Mouse (Mus musculus): ENCODE data around the gene Olfr656.

Olfr656 gene

DNA sequence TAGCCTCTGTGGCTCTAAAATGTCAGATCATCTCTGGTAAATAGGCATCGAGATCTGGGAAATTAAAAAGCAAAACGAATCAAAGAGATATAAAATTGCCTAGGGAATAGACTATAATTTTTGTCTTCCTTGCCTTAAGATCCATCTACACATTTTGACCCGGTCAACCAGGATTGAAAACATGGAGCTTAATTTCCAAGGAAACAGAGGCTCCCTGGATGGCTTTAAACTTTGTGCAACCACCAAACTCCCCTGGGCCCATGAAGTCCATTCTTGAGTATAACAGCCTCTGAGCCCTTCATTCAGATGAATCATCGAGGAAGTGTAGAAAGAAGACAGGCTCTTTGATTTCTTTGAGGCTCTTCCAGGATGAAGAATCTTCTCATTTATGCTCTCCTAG is at the start of gene Olfr656:
TSS of gene Olfr656 (plus strand) at position 301 of the 400 bp plus-strand sequence.
- POLR2A ChIA-PET = no interaction called here
- CTCF ChIA-PET = no interaction called here

DNA sequence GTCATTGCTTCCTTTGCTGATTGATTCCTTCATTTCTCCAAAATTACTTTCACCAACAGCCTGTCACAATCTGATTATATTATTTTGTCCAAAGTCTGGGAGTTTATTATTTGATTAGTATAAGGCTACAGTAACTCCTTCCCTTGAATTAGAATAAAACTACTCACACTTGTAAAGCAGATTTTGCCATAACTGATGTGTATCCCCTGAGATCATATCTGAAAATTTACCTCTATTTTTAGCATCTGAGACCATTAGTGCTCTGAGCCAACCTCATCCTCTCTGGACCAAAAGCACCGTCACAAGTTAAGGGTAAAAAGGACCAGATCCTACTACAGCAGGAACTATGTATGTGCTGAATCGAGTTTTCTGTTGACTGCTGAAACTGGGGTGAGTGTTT is 36.7 kb upstream of the Olfr656 start, which contains the start of gene Olfr653:
TSS of gene Olfr653 (plus strand) at position 301 of the 400 bp plus-strand sequence.
- POLR2A ChIA-PET = no interaction called here
- CTCF ChIA-PET = no interaction called here

DNA sequence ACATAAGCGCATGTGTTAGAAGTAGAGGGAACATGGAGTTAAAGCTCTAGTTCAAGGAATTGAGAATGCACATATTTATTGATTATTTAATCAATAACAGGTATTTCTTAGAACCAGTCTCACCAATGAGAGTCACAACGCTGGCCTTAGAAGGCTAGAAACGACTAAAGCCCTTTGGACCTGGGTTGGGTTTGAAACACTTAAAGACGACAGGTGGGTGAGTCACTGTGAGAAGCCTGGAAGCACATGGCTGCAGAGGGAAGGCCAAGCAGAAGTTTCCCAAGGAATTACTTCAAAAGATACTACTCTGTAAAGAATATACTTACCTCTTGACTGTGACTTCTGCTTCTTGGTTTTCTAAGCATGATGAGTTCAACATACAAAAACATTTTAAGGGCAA is 32.9 kb upstream of the Olfr656 start:
- POLR2A ChIA-PET = no interaction called here
- CTCF ChIA-PET = no interaction called here

DNA sequence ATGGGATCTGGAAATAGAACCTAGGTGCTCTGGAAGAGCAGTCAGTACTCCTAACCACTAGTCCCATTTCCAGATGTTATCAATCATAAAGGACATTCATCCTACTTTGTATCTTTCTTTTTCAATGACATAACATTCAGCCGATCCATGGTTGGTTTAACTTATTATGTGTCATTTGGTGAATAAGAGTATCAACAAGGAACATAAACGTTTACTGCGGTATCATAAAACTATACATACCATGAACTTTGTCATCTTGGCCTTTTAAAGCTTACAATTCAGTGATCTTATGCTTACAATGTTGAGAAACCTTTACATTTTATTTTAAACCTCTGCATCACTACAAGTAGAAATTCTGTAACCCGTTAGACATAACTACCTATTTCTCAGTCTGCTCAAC is 32.3 kb upstream of the Olfr656 start:
- CTCF ChIA-PET = no interaction called here
- POLR2A ChIA-PET = no interaction called here

DNA sequence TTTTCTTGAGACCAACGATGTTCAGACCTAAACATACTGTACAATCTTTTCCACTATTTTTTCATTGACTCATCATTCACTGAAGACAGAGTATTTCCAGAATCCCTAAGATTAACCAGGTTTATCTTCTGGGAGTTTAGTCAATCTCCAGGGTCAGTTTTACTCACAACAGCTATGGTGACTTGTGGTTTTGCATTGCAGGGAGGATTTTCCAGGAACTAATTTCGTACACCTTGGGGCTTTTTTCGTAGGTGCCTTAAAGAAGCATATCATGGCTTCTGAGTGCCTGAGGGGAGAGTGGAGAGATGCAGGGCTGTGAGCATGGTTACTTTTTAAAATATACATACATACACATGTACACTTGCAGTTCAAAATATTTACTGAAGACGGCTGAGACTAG is 27.0 kb upstream of the Olfr656 start, which contains the start of gene Olfr654:
TSS of gene Olfr654 (plus strand) at position 301 of the 400 bp plus-strand sequence.
- CTCF ChIA-PET = no interaction called here
- POLR2A ChIA-PET = no interaction called here

DNA sequence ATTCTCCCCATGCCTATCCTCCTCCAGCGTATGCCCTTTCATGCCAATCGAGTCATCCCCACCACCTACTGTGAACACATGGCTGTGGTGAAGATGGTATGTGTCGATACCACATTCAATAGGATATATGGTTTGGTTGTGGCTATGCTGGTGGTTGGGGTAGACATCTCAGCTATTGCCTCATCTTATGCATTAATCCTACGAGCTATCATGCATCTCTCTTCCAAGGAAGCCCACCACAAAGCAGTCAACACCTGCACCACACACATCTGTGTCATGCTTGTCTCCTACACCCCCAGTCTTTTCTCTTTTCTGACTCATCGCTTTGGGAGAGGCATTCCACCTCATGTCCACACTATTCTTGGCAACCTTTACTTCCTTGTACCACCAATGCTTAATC is 25.5 kb upstream of the Olfr656 start:
- CTCF ChIA-PET = no interaction called here
- POLR2A ChIA-PET = interaction anchor here in 1 of 4 experiments (0.9 kb wide), 1 partner anchor 812 kb away, joined by 7 read pairs; the partner anchor contains the start of gene Fam160a2

DNA sequence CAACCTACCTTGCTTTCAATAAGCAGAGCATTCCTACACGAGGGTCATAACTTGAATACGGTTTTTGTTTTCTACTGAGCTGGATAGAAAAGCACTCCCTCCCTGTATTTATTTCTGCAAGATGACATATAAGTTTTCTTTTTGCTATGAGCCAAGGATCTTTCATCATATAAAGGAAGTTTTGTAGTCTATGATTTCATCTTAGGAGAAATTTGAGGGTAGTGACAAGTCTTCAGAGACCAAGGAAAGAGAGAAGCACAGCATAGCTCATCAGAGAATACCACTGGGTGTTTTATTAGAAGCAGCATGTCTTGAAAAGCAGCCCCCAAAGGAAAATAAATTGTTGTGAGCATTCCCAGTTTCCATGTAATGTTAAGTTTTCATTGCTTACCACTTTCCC is 12.1 kb upstream of the Olfr656 start, which contains the start of gene Olfr655:
TSS of gene Olfr655 (minus strand) at position 101 of the 400 bp plus-strand sequence.
- POLR2A ChIA-PET = no interaction called here
- CTCF ChIA-PET = no interaction called here

DNA sequence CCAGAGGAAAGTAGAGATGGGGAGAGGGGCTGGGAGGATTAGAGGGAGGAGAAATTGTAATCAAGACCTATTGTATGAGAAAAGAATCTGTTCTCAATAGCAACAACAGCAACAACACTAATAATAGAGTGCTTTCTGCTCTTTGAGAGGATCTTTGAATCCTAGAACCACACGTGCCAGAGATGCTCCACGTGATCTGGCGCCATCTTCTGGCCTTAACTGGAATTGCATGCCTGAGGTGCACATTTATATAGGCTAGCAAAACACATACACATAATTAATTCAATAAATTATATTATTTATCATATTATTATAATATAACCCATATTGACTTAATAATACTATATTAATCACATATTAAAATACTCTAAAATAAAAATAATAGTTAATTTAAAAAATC is 10.6 kb upstream of the Olfr656 start:
- POLR2A ChIA-PET = no interaction called here

DNA sequence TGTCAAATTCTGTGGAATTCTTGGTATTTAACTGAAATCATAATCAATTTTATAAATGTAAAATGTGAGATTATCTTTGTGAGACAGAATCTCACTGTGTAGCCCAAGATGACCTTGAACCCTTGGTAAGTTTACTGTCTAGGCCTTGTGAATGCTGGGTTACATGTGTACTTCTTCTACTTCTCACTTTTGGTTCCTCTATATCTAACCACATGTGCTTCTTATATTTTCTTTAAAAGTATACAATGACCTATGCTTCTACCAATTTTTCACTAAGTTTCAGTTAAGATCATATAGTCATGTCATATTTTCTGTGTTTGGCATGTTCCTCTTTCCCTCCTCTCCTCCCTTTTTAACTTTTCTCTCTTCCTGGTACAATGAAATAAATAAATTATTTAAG is 9.0 kb upstream of the Olfr656 start:
- CTCF ChIA-PET = no interaction called here
- POLR2A ChIA-PET = no interaction called here

More for the DNA sequence above, 10.6 kb upstream of the Olfr656 start:
- CTCF ChIA-PET = interaction anchor here in 1 of 4 experiments (0.6 kb wide), 1 partner anchor 519 kb away, joined by 4 read pairs; no protein-coding TSS in a partner anchor

DNA sequence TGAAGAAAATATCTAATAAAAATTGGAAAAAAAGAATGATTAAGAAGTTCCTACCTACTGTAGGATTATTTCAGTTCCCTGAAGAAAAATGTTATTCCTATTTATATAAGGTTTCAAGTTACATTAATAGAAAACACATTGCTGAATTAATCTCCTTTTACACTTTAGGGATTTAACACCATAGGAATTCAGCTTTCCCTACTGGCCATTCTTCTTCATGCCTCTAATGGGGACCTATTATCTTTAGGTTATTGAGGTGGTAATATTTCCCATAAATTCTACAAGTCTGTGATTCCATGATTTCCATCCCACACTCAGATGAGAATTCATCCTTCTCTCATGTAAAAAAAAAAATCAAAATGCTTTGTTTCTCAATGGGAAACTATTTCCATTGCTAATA is 10.7 kb downstream of the Olfr656 start, which contains the start of gene Olfr657:
TSS of gene Olfr657 (plus strand) at position 301 of the 400 bp plus-strand sequence.
- ChIA-PET CTCF (no interaction called here), POLR2A (no interaction called here)

DNA sequence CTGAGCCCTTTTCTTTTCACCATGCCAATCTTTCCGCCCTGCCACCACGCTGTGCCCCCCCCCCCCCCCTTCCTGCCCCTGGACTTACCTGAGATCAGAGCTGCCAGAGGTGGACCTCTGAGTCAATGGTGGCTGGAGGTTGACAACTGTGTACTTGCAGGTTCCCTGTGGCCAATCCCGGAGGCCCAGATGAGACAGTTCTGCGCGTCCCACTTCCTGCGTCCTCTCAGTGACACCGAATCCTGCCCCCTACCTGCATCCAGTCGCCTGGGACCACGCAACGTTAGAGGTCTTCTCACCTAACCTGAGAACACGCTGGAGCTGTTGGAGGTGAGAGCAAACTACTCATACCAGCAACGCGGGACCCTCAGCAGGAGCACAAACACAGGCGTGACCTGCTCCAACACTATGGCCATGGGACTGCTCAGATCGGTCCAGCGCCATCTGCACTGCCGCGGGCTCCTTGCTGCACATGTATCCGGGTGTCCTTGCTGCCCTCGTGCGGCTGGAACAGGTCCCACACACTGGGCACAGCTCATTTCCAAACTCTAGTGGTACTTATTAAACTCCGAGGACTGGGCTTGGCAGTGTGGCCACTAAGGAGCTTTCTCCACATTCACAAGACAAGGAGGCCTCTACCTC is 33.2 kb downstream of the Olfr656 start, which contains the start of gene Olfr658:
TSS of gene Olfr658 (minus strand) at position 465 of the 642 bp plus-strand sequence.
- ChIA-PET POLR2A (interaction anchor here in 1 of 4 experiments (1.0 kb wide), 1 partner anchor 24 kb away, joined by 4 read pairs; no protein-coding TSS in a partner anchor), CTCF (interaction anchor here in 1 of 4 experiments (0.6 kb wide), 1 partner anchor 385 kb away, joined by 13 read pairs; no protein-coding TSS in a partner anchor)

DNA sequence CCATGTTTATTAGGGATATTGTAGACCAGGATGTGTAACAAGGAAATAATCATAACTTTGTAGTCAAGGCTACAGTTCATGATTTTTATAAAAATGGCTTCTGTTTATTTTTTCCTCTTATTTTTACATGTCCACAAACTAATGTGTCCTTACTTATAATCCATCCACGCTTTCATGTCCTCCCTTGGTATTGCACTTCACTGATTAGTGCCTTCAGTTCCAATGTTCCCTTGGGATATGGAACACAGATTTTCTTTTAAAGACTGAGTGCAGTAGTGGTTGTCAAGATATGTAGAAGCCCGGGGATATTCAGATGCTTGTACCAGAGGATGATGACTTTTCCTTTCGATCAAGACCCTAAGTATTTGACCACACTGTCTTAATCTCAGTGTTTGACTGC is 52.7 kb downstream of the Olfr656 start, which contains the start of gene Olfr659:
TSS of gene Olfr659 (plus strand) at position 301 of the 400 bp plus-strand sequence.
- ChIA-PET CTCF (no interaction called here), POLR2A (no interaction called here)
